Mouse (Mus musculus): Measurements from ENCODE around the gene Rnaseh2b. TPM values are rescaled to one million over a fixed set of nuclear protein-coding genes. Genes with fewer than 3 reads are reported as not detected.

The Rnaseh2b gene
- polyA plus RNA-seq, 1 experiment from 2014 or later, result 78.8 TPM

GRCm38 (mm10) chr14:62422265-62422664 lies 129.9 kb downstream of the Rnaseh2b start:
- no peaks in the 10 kb centered on the region for H3K36me3 ChIP-seq (replicated peaks)
- 81% methylated on average over 4 of the region's 4 CpGs for WGBS
- H3K27ac ChIP-seq, result no peak overlapping the region
- no peaks in the 10 kb centered on the region for H3K27me3 ChIP-seq
- H3K9me3 ChIP-seq, result no peaks in the 10 kb centered on the region
- peaks cover 4% of the 10 kb centered on the region for H3K4me1 ChIP-seq
- no peak overlapping the region for H3K9ac ChIP-seq
- H3K4me3 ChIP-seq (replicated peaks), result no peak overlapping the region
- ATAC-seq (ENCODE audit: low FRiP score), result no peak
- H3K4me2 ChIP-seq, result no peak overlapping the region

Other genes with a start within 250 kb of the Rnaseh2b start
- gene Dleu7, start 458 bp downstream of the Rnaseh2b start, polyA plus RNA-seq (2016; fragmentation: Nextera tagmentation; extraction: Ambion mirVana), result 9.1 and 10.2 TPM in 2 replicates
- gene Gucy1b2, start 163.7 kb downstream of the Rnaseh2b start, polyA plus RNA-seq (2016; fragmentation: Nextera tagmentation; extraction: Ambion mirVana), result 2.2 and 2.8 TPM in 2 replicates